Mouse (Mus musculus): ENCODE results near the gene Bex6. TPM values are rescaled to one million over a fixed set of nuclear protein-coding genes. Genes with fewer than 3 reads are reported as not detected.

Bex6 gene
- polyA plus RNA-seq, 1 experiment from 2014 or later, result 0.27 TPM

DNA sequence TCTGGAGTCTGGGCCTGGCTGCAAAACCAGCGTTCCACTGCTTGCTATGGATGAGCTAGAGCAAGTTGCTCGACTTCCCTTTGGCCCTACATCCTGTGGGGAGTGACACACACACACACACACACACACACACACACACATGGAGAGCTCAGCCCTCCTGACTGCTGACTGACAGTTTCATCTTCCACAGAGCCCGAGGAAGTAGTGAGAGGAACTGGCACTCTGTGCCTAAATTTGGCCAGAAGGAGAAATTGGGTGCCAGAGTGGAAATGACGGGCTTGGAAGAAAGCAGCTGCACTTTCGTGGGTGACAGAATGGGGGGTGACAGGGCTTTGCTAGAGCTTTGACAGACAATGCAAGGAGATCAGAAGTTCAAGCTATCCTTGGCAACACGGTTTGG lies 9.5 kb downstream of the Bex6 start:
- Histone ChIP-seq H3K4me1 (ENCODE audit: control insufficient read depth, insufficient read depth, low read length) (no peaks in the 10 kb centered on the region), H3K9me3 (ENCODE audit: control insufficient read depth, low read length) (no peaks in the 10 kb centered on the region), H3K27me3 (ENCODE audit: control insufficient read depth, insufficient read depth, low read length) (no peaks in the 10 kb centered on the region), H3K27ac (ENCODE audit: low read depth, low read length) (no peak overlapping the region), H3K36me3 (ENCODE audit: control insufficient read depth, insufficient read depth, low read length) (no peaks in the 10 kb centered on the region), H3K4me3 (ENCODE audit: low read depth, low read length) (no peak overlapping the region), H3K4me2 (ENCODE audit: low read depth) (no peak overlapping the region), H3K9ac (ENCODE audit: low read length) (no peak overlapping the region)
- ATAC-seq (ENCODE audit: insufficient read depth, low FRiP score, low TSS enrichment), result no peak
- 72% methylated on average over 6 of the region's 6 CpGs for WGBS
- DNase-seq (ENCODE audit: low spot score), result no peak

DNA sequence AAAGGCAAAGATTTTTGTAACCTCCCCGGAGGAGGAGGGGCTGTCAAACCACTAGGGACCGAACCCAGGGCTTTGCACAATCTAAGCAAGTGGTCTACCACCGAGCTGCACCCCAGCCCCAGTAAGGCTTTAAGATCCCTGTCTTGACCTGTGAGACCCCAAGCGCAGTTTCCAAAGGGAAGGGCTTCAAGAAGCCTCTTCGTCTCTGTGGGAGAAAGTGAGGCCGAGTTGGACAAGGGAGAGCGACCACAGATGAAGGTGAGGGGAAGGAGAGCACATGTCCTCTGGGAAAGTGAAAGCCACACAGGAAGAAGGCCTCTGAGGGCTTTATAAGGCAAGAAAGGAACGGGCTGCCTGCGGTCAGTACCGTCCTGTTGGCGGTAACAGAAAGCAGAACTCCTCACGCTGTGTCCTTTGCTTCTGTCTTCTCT lies 10.4 kb downstream of the Bex6 start:
- Histone ChIP-seq H3K9me3 (ENCODE audit: control insufficient read depth, low read length) (no peaks in the 10 kb centered on the region), H3K4me1 (ENCODE audit: control insufficient read depth, insufficient read depth, low read length) (no peaks in the 10 kb centered on the region), H3K9ac (ENCODE audit: low read length) (no peak overlapping the region), H3K4me2 (ENCODE audit: low read depth) (no peak overlapping the region), H3K27ac (ENCODE audit: low read depth, low read length) (no peak overlapping the region), H3K36me3 (ENCODE audit: control insufficient read depth, insufficient read depth, low read length) (no peaks in the 10 kb centered on the region), H3K4me3 (ENCODE audit: low read depth, low read length) (no peak overlapping the region), H3K27me3 (ENCODE audit: control insufficient read depth, insufficient read depth, low read length) (no peaks in the 10 kb centered on the region)
- WGBS, result 73% methylated on average over 8 of the region's 12 CpGs
- ATAC-seq (ENCODE audit: insufficient read depth, low FRiP score, low TSS enrichment), result no peak
- DNase-seq (ENCODE audit: low spot score), result no peak

DNA sequence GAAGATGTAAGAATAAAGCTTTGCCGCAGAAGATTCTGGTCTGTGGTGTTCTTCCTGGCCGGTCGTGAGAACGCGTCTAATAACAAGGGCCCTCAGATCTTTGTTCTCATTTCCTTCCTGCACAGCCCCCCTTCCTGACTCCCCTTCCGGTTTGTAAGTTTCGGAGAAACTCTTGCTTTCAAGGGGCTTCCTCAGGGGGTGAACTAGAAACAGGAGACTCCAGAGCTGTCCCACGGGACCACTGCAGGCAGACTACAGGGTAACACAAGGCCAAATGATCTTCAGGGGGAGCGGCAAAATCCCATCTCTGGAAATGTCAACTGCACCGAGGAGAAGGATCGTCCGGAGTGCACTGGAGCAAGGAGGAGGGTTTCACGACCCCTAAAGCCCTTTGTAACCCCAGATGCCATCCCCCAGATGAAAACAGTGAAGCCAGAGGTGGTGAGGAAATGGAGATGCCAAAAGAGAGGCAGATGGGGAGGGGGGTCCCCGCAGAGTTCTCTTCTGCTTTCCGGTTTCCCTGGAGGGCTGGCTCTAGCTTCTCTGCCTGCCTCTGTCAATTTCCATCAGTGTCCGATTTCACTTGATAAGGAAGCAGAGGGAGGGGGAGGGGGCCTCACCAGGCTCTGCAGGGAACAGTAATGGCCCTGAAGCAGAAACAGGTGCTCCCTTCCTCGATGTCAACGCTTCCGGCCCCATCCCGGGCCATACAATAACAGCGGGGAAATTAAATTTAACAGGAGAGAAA lies 20.8 kb downstream of the Bex6 start:
- Histone ChIP-seq H3K9ac (ENCODE audit: low read length) (no peak overlapping the region), H3K27me3 (ENCODE audit: control insufficient read depth, insufficient read depth, low read length) (no peaks in the 10 kb centered on the region), H3K4me3 (ENCODE audit: low read depth, low read length) (no peak overlapping the region), H3K36me3 (ENCODE audit: control insufficient read depth, insufficient read depth, low read length) (no peaks in the 10 kb centered on the region), H3K4me1 (ENCODE audit: control insufficient read depth, insufficient read depth, low read length) (no peaks in the 10 kb centered on the region), H3K4me2 (ENCODE audit: low read depth) (no peak overlapping the region), H3K27ac (ENCODE audit: low read depth, low read length) (peak overlapping the region; percentile 62; the same call in 1 of the 2 replicates), H3K9me3 (ENCODE audit: control insufficient read depth, low read length) (no peaks in the 10 kb centered on the region)
- 59% methylated on average over 21 of the region's 21 CpGs for WGBS
- DNase-seq (ENCODE audit: low spot score) (peak; percentile 51), ATAC-seq (ENCODE audit: insufficient read depth, low FRiP score, low TSS enrichment) (no peak)

DNA sequence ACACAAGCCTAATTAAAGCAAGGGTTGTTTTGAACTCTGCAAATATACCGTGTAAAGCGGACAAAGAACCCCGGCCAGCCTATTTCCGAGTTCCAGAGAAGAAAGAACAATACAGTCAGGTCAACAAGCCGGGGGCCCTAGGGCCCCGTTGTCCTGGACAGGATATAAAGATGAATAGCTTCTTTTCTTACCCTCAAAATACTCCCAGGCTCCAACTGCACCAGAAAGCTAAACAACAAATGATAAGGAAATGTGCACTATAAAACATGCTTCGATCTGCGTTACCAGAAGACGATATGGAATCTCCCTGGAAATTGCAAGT lies 21.3 kb downstream of the Bex6 start:
- Histone ChIP-seq H3K9me3 (ENCODE audit: control insufficient read depth, low read length) (no peaks in the 10 kb centered on the region), H3K4me3 (ENCODE audit: low read depth, low read length) (no peak overlapping the region), H3K36me3 (ENCODE audit: control insufficient read depth, insufficient read depth, low read length) (no peaks in the 10 kb centered on the region), H3K27ac (ENCODE audit: low read depth, low read length) (no peak overlapping the region), H3K4me2 (ENCODE audit: low read depth) (no peak overlapping the region), H3K27me3 (ENCODE audit: control insufficient read depth, insufficient read depth, low read length) (no peaks in the 10 kb centered on the region), H3K4me1 (ENCODE audit: control insufficient read depth, insufficient read depth, low read length) (no peaks in the 10 kb centered on the region), H3K9ac (ENCODE audit: low read length) (no peak overlapping the region)
- ATAC-seq (ENCODE audit: insufficient read depth, low FRiP score, low TSS enrichment) (no peak), DNase-seq (ENCODE audit: low spot score) (no peak)
- WGBS, result 58% methylated on average over 9 of the region's 9 CpGs

DNA sequence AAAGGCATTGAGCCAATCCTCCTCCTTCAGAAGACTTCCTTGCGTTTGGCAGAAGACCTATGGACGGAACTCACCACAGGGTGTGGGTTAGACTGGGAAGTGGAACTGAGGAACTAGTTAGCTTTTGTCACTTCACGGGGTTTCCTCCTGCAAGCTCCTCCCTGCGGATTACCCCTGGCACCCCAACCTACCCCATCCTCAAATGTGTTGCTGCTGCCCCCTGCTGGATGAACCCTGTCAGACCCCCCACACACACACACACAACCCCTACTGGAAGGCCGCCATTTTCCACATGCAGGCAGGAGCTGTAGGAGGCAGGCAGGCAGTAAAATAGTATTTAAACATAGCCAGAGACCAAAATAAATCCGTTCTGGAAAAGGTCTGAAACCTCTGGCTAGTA lies 23.1 kb downstream of the Bex6 start:
- no peaks in the 10 kb centered on the region for H3K27me3 ChIP-seq (ENCODE audit: control insufficient read depth, insufficient read depth, low read length)
- H3K9ac ChIP-seq (ENCODE audit: low read length), result no peak overlapping the region
- H3K36me3 ChIP-seq (ENCODE audit: control insufficient read depth, insufficient read depth, low read length), result no peaks in the 10 kb centered on the region
- H3K4me1 ChIP-seq (ENCODE audit: control insufficient read depth, insufficient read depth, low read length), result no peaks in the 10 kb centered on the region
- no peaks in the 10 kb centered on the region for H3K9me3 ChIP-seq (ENCODE audit: control insufficient read depth, low read length)
- H3K27ac ChIP-seq (ENCODE audit: low read depth, low read length), result no peak overlapping the region
- ATAC-seq (ENCODE audit: insufficient read depth, low FRiP score, low TSS enrichment) (no peak), DNase-seq (ENCODE audit: low spot score) (no peak)
- no peak overlapping the region for H3K4me3 ChIP-seq (ENCODE audit: low read depth, low read length)
- no peak overlapping the region for H3K4me2 ChIP-seq (ENCODE audit: low read depth)
- 75% methylated on average over 6 of the region's 6 CpGs for WGBS

DNA sequence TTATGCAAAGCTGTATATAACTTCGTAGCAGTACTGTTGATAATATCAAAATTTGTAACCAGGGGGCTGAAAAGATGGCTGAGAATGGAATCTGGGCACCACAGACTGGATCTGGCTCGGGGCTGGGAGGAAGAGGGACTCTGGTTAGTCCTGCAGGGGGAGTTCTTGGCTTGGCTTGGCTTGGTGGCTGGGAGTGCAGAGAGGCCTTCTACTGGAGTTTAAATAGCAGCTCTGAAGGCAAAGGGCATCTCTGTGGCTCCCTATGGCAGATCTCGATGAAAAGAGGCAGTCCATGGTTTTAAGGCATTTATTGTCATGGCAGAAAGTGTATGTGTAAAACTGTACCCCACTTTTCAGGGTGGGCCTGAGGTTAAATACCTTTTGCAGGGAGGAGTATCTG lies 25.3 kb downstream of the Bex6 start:
- no peaks in the 10 kb centered on the region for H3K4me1 ChIP-seq (ENCODE audit: control insufficient read depth, insufficient read depth, low read length)
- no peaks in the 10 kb centered on the region for H3K9me3 ChIP-seq (ENCODE audit: control insufficient read depth, low read length)
- WGBS, result 64% methylated on average over 3 of the region's 3 CpGs
- no peak overlapping the region for H3K4me2 ChIP-seq (ENCODE audit: low read depth)
- no peak overlapping the region for H3K27ac ChIP-seq (ENCODE audit: low read depth, low read length)
- DNase-seq (ENCODE audit: low spot score) (no peak), ATAC-seq (ENCODE audit: insufficient read depth, low FRiP score, low TSS enrichment) (no peak)
- H3K9ac ChIP-seq (ENCODE audit: low read length), result no peak overlapping the region
- H3K27me3 ChIP-seq (ENCODE audit: control insufficient read depth, insufficient read depth, low read length), result no peaks in the 10 kb centered on the region
- H3K36me3 ChIP-seq (ENCODE audit: control insufficient read depth, insufficient read depth, low read length), result no peaks in the 10 kb centered on the region
- no peak overlapping the region for H3K4me3 ChIP-seq (ENCODE audit: low read depth, low read length)

DNA sequence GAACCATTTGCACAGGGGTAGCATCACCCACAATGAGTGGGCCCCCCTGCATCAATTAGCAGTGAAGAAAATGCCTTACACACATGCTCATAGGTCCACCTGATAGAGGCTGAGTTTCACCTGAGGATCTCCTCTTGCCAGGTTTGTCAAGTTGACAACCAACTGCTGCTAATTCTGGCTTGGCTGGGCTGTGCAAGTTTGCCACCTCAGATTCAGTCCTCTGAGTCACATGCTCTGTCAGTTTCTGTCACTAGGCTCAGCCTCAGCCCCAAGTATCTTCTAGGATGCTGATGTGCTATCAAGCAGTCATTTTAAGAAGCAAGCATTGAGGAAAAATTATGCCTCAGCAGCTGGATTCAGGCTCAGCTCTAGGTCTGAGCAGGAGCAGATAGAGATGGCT lies 34.5 kb downstream of the Bex6 start:
- H3K4me1 ChIP-seq (ENCODE audit: control insufficient read depth, insufficient read depth, low read length), result no peaks in the 10 kb centered on the region

DNA sequence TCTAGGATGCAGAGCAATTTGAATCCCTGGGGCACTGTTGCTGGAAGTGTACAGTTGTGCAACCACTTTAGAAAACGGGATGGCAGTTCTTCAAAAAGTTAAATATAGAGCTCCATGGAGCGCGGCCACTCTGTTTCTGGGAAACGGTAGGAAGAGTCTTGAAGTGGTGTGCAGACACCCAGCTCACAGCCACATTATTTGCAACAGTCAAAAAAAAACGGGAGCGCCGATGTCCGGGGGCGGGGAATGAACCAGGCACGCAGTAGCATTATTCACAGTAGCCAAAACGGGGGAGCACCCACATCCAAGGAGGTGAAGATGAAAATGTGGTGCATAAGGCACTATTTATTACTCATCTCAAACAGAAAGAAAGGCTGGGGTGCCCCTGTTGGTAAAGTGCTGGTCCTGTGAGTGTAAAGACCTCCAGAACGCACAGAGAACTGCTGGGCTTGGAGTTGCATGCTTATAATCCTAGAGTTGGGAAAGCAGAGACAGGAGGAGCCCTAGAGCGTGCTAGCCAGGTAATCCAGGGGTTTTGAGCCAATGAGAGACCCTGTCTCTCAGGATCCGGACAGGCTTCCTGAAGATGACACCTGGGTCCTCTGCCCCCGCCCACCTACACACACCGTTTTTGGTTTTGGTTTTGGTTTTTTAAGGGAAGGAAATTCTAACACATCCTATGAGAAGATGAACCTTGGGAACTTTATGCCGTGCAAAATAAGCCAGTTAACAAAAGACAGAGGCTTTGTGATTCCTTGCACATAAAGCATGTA lies 35.4 kb downstream of the Bex6 start:
- H3K4me1 ChIP-seq (ENCODE audit: control insufficient read depth, insufficient read depth, low read length), result no peaks in the 10 kb centered on the region
- no peak for ATAC-seq (ENCODE audit: insufficient read depth, low FRiP score, low TSS enrichment)
- no peak overlapping the region for H3K4me2 ChIP-seq (ENCODE audit: low read depth)
- 83% methylated on average over 17 of the region's 17 CpGs for WGBS
- H3K36me3 ChIP-seq (ENCODE audit: control insufficient read depth, insufficient read depth, low read length), result no peaks in the 10 kb centered on the region
- H3K4me3 ChIP-seq (ENCODE audit: low read depth, low read length), result no peak overlapping the region
- H3K9me3 ChIP-seq (ENCODE audit: control insufficient read depth, low read length), result no peaks in the 10 kb centered on the region
- DNase-seq (ENCODE audit: low spot score), result no peak
- H3K27me3 ChIP-seq (ENCODE audit: control insufficient read depth, insufficient read depth, low read length), result no peaks in the 10 kb centered on the region
- H3K9ac ChIP-seq (ENCODE audit: low read length), result no peak overlapping the region
- no peak overlapping the region for H3K27ac ChIP-seq (ENCODE audit: low read depth, low read length)

More for the DNA sequence above, 34.5 kb downstream of the Bex6 start:
- ATAC-seq (ENCODE audit: insufficient read depth, low FRiP score, low TSS enrichment), result no peak
- H3K4me2 ChIP-seq (ENCODE audit: low read depth), result no peak overlapping the region
- no peaks in the 10 kb centered on the region for H3K27me3 ChIP-seq (ENCODE audit: control insufficient read depth, insufficient read depth, low read length)
- H3K36me3 ChIP-seq (ENCODE audit: control insufficient read depth, insufficient read depth, low read length), result no peaks in the 10 kb centered on the region
- H3K27ac ChIP-seq (ENCODE audit: low read depth, low read length), result no peak overlapping the region
- no peaks in the 10 kb centered on the region for H3K9me3 ChIP-seq (ENCODE audit: control insufficient read depth, low read length)
- DNase-seq (ENCODE audit: low spot score), result no peak
- no peak overlapping the region for H3K4me3 ChIP-seq (ENCODE audit: low read depth, low read length)
- H3K9ac ChIP-seq (ENCODE audit: low read length), result no peak overlapping the region

DNA sequence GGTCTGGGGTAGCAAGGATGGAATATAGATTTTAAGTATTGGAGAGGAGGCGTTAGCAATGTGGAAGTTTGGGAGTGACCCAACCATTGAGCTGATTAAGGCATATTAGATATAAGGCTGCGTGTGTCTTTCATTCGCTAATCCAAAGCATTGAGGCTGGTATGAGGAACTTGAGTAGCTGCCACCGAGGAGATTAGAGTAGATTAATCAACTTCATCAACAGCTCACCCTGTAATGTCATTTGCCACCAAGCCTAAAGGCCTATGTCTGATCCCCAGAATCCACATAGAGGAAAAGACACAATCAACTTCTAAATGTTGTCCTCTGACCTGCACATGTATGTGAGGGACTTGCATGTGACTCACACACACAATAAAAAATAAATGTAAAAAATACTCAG lies 42.2 kb downstream of the Bex6 start:
- Histone ChIP-seq H3K9me3 (ENCODE audit: control insufficient read depth, low read length) (no peaks in the 10 kb centered on the region), H3K36me3 (ENCODE audit: control insufficient read depth, insufficient read depth, low read length) (no peaks in the 10 kb centered on the region), H3K4me3 (ENCODE audit: low read depth, low read length) (no peak overlapping the region), H3K27ac (ENCODE audit: low read depth, low read length) (no peak overlapping the region), H3K4me1 (ENCODE audit: control insufficient read depth, insufficient read depth, low read length) (no peaks in the 10 kb centered on the region), H3K9ac (ENCODE audit: low read length) (no peak overlapping the region), H3K4me2 (ENCODE audit: low read depth) (no peak overlapping the region), H3K27me3 (ENCODE audit: control insufficient read depth, insufficient read depth, low read length) (no peaks in the 10 kb centered on the region)
- DNase-seq (ENCODE audit: low spot score) (no peak), ATAC-seq (ENCODE audit: insufficient read depth, low FRiP score, low TSS enrichment) (no peak)
- 84% methylated on average over 4 of the region's 4 CpGs for WGBS

Data from neural tube, embryonic 11.5 days (tissue).